Mouse (Mus musculus) retina, embryonic 14.5 days (tissue): ENCODE measurements around the gene Rhobtb1.

Source experiments
- DNase-seq: peaks from one replicate; pipeline ENCODE4 v3.0.0-alpha.2; 2015; ENCODE audit warnings: low spot score

Gene Rhobtb1

GRCm38 (mm10) chr10:69246762-69247161 lies 95.5 kb downstream of the Rhobtb1 start:
- DNase-seq = no peak

- no peak for DNase-seq
Observed at GRCm38 (mm10) chr10:69247311-69248033, 96.2 kb downstream of the Rhobtb1 start.

GRCm38 (mm10) chr10:69248261-69249160 lies 97.3 kb downstream of the Rhobtb1 start:
- no peak for DNase-seq

GRCm38 (mm10) chr10:69251254-69251653 lies 100.0 kb downstream of the Rhobtb1 start:
- no peak for DNase-seq

- no peak for DNase-seq
Observed at GRCm38 (mm10) chr10:69252112-69253074, 101.2 kb downstream of the Rhobtb1 start.

- DNase-seq = peak; percentile 18
Observed at GRCm38 (mm10) chr10:69253075-69253685, 101.9 kb downstream of the Rhobtb1 start.

- no peak for DNase-seq
Observed at GRCm38 (mm10) chr10:69253686-69254080, 102.4 kb downstream of the Rhobtb1 start.

GRCm38 (mm10) chr10:69254390-69254847 lies 103.2 kb downstream of the Rhobtb1 start:
- peak; percentile 76 for DNase-seq

- DNase-seq = peak; percentile 12
Observed at GRCm38 (mm10) chr10:69255594-69255993, 104.4 kb downstream of the Rhobtb1 start.

GRCm38 (mm10) chr10:69257592-69258133 lies 106.4 kb downstream of the Rhobtb1 start:
- no peak for DNase-seq

GRCm38 (mm10) chr10:69258588-69258987 lies 107.4 kb downstream of the Rhobtb1 start:
- no peak for DNase-seq

GRCm38 (mm10) chr10:69259161-69259560 lies 107.9 kb downstream of the Rhobtb1 start:
- no peak for DNase-seq

GRCm38 (mm10) chr10:69259929-69260328 lies 108.7 kb downstream of the Rhobtb1 start:
- DNase-seq = no peak

- DNase-seq = no peak
Observed at GRCm38 (mm10) chr10:69262918-69263822, 111.9 kb downstream of the Rhobtb1 start.

GRCm38 (mm10) chr10:69263906-69264305 lies 112.7 kb downstream of the Rhobtb1 start:
- peak; percentile 19 for DNase-seq

- DNase-seq = no peak
Observed at GRCm38 (mm10) chr10:69265421-69265820, 114.2 kb downstream of the Rhobtb1 start.

- DNase-seq = no peak
Observed at GRCm38 (mm10) chr10:69268061-69268643, 116.9 kb downstream of the Rhobtb1 start.

- no peak for DNase-seq
Observed at GRCm38 (mm10) chr10:69271436-69271835, 120.2 kb downstream of the Rhobtb1 start.

GRCm38 (mm10) chr10:69274275-69274674 lies 123.0 kb downstream of the Rhobtb1 start:
- DNase-seq = peak; percentile 50

GRCm38 (mm10) chr10:69274705-69275104 lies 123.5 kb downstream of the Rhobtb1 start:
- no peak for DNase-seq
